Comparison of ENCODE assay signal across 27 mouse cellular contexts in the genomic region with DNA sequence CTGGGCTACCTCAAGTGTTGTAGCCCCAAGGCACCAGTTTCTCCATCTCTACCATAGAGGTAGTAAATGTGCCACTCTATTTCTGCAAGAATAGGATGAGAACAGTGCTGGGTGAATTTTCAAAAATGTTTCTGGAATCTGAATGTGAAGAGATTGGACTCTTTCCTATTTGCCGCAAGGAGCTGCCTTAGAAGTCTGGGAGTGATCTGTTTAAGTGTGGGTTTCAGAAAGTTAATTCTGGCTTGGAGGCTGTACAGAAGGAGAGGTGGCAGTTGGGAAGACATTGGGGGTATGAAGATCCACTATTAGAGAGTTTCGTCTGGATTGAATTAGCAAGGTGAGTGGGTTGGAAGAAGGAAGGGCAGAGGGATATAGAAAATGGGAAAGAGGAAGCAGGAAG. TPM values are rescaled to one million over a fixed set of nuclear protein-coding genes. Genes with fewer than 3 reads are reported as not detected.
DNase-seq lines count a peak whose midpoint lies in the region; ATAC-seq and TF ChIP-seq lines count a peak whose summit lies in the region.
"Had no signal": no experiment of that assay in that cellular context is flagged by ENCODE, and none has a peak within 500 bp of the region (broad histone marks: within the 10 kb centered on the region; RNA-seq: fewer than 3 reads in every experiment).

No protein-coding gene starts in this region.

- no peak for TF ChIP-seq CTCF in left cerebral cortex, adult 2 months (IDR thresholded peaks at IDR 0.05)

- ATAC-seq in frontal cortex, adult (ENCODE audit: low TSS enrichment): peak; percentile 80
- ATAC-seq: activated CD4-positive, CD25-positive, alpha-beta regulatory T cell, adult 4 months; forebrain, embryonic 14.5 days; forebrain, postnatal 0 days; hindbrain, embryonic 16.5 days had no signal

- DNase-seq in frontal cortex, postnatal 25 days (ENCODE audit: low spot score in 2 of 2): no peak
- no peak for DNase-seq in left cerebral cortex, adult 2 months (ENCODE audit: extremely low spot score in 1 of 2, low spot score in 2 of 2)
- no peak for DNase-seq in left cerebral cortex, postnatal 4 days
- DNase-seq in brain, adult 2 months (ENCODE audit: low read depth, low spot score): peak; percentile 79
- peak; percentile 18 to 90 for DNase-seq in left cerebral cortex, postnatal 25 days (ENCODE audit: low spot score in 2 of 2)
- DNase-seq in adrenal gland, postnatal 10 days: no peak
- no peak for DNase-seq in natural killer cell, adult 2 months (ENCODE audit: low spot score in 2 of 2)
- DNase-seq: adrenal gland, adult 8-10 months; adrenal gland, postnatal 36 days; cerebellum, adult 11 months; cerebellum, adult 8-10 months; cerebellum, postnatal 10 days; forebrain, postnatal 0 days; gastrocnemius, postnatal 25 days; heart, adult 18-20 months; heart, postnatal 10 days; heart, postnatal 36 days had no signal

- peak overlapping the region; percentile 57 for H3K27ac ChIP-seq in left cerebral cortex, adult 2 months
- H3K27ac ChIP-seq: embryonic facial prominence, embryonic 12.5 days; embryonic facial prominence, embryonic 15.5 days; heart, embryonic 15.5 days; hindbrain, embryonic 10.5 days; hindbrain, embryonic 13.5 days had no signal

- intact Hi-C loops in left cerebral cortex, adult 2 months (cut with DNase I): loop anchor here (2.0 to 5.0 kb wide), 2 partner anchors 36 to 188 kb away; no protein-coding TSS in a partner anchor
- intact Hi-C loops in left cerebral cortex, postnatal 4 days (cut with DNase I): no loop called here
- intact Hi-C loops in left cerebral cortex, postnatal 25 days (cut with DNase I): loop anchor here (1.0 to 5.0 kb wide), 3 partner anchors 36 to 178 kb away; no protein-coding TSS in a partner anchor

- no peak overlapping the region for H3K4me3 ChIP-seq in left cerebral cortex, adult 2 months
- H3K4me3 ChIP-seq: embryonic facial prominence, embryonic 12.5 days; embryonic facial prominence, embryonic 15.5 days; heart, embryonic 12.5 days; heart, embryonic 15.5 days; hindbrain, embryonic 10.5 days; hindbrain, embryonic 13.5 days had no signal

RNA-seq across cellular contexts. Expression of a gene that starts 52.0 kb away (rescaled TPM):
- 100 to 1,000 TPM; 250 to 274 TPM for total RNA-seq in left cerebral cortex, adult 2 months (2021)
- total RNA-seq in left cerebral cortex, postnatal 4 days (2021): 100 to 1,000 TPM; 153 to 159 TPM
- total RNA-seq in left cerebral cortex, postnatal 25 days (2021): 100 to 1,000 TPM; 209 to 271 TPM
- total RNA-seq in adrenal gland, postnatal 10 days (2021): under 1 TPM; 0.57 to 0.97 TPM

Comparison
In these comparisons a context has a peak if more than half of its experiments do, and no peak if none do; other contexts are left out.
1. DNase-seq: peak in brain, adult 2 months (single experiment) and left cerebral cortex, postnatal 25 days (2 of 2); none in frontal cortex, postnatal 25 days (0 of 2), left cerebral cortex, adult 2 months (0 of 2), left cerebral cortex, postnatal 4 days (single experiment), adrenal gland, postnatal 10 days (single experiment) and natural killer cell, adult 2 months (0 of 2).
2. RNA of a gene that starts 52.0 kb away (total RNA-seq): 250 to 274 TPM in left cerebral cortex, adult 2 months, 209 to 271 TPM in left cerebral cortex, postnatal 25 days and 153 to 159 TPM in left cerebral cortex, postnatal 4 days; 0.57 to 0.97 TPM in adrenal gland, postnatal 10 days; every median in the first group is over 10 times any median in the second.